Mouse (Mus musculus) intestine, postnatal 0 days (tissue): ENCODE measurements around the gene Pde1a. TPM values are rescaled to one million over a fixed set of nuclear protein-coding genes. Genes with fewer than 3 reads are reported as not detected.
"Not testable (repeated sequence)": the region's sequence is repeated elsewhere in the genome, so short reads cannot be mapped to it uniquely, and the experiment has no call there.

ENCODE experiments used
- ATAC-seq: fragments of 200-750 bp; cut with Nextera tagmentation; 2 replicates; pipeline ENCODE4 v1.8.0; 2017; ENCODE audit warnings: mild to moderate bottlenecking, moderate TSS enrichment, moderate library complexity
- H3K27ac ChIP-seq: fragments of 300-500 bp; sonication (generic); 2 replicates; pipeline ENCODE4 v1.5.1; 2014; ENCODE audit warnings: mild to moderate bottlenecking, low read depth, low read length, moderate library complexity
- H3K27me3 ChIP-seq: fragments of 300-500 bp; sonication (generic); replicated peaks from 2 replicates; pipeline ENCODE4 v1.6.1; 2014; ENCODE audit warnings: low read length, mixed read lengths; ENCODE audit not compliant: control insufficient read depth, insufficient read depth
- H3K36me3 ChIP-seq: fragments of 300-500 bp; sonication (generic); 2 replicates; pipeline ENCODE4 v1.6.1; 2014; ENCODE audit warnings: mild to moderate bottlenecking, moderate library complexity; ENCODE audit not compliant: control insufficient read depth, insufficient read depth
- H3K4me1 ChIP-seq: fragments of 300-500 bp; sonication (generic); replicated peaks from 2 replicates; pipeline ENCODE4 v1.6.1; 2014; ENCODE audit warnings: antibody characterized with exemption, low read length, mixed read lengths; ENCODE audit not compliant: control insufficient read depth, insufficient read depth
- H3K4me2 ChIP-seq: fragments of 300-500 bp; sonication (generic); replicated peaks from 2 replicates; pipeline ENCODE4 v1.6.1; 2014; ENCODE audit warnings: low read depth, mild to moderate bottlenecking, moderate library complexity
- H3K4me3 ChIP-seq: fragments of 300-500 bp; sonication (generic); 2 replicates; pipeline ENCODE4 v1.5.1; 2014; ENCODE audit warnings: low read depth, low read length
- H3K9ac ChIP-seq: fragments of 300-500 bp; sonication (generic); 2 replicates; pipeline ENCODE4 v1.6.1; 2014; ENCODE audit warnings: mild to moderate bottlenecking, low read depth, low read length
- H3K9me3 ChIP-seq: fragments of 300-500 bp; sonication (generic); 2 replicates; pipeline ENCODE4 v1.6.1; 2016; ENCODE audit warnings: mixed run types; ENCODE audit not compliant: control insufficient read depth
- CTCF ChIP-seq: sonication (generic); IDR thresholded peaks from 2 replicates; pipeline ENCODE4 v1.5.1; 2016; ENCODE audit warnings: low read depth, mild to moderate bottlenecking, control low read depth, antibody characterized with exemption, moderate library complexity
- WGBS: fragments of 180-500 bp; shearing (Covaris S2); extraction: QIAGEN DNeasy Blood & Tissue Kit; methylation state at CpG from one replicate; pipeline ENCODE4 v1.1.7; 2014; 5-methylcytosine and 5-hydroxymethylcytosine counted together
- polyA plus RNA-seq: library from polyadenylated mRNA; unstranded; fragments of >200 nt; fragmentation: Nextera tagmentation; extraction: Ambion mirVana; gene quantifications from 2 replicates; pipeline ENCODE4 v1.2.1, GENCODE M21; 2015

Gene Pde1a
- polyA plus RNA-seq, 1 experiment from 2014 or later: 14.5 TPM

DNA sequence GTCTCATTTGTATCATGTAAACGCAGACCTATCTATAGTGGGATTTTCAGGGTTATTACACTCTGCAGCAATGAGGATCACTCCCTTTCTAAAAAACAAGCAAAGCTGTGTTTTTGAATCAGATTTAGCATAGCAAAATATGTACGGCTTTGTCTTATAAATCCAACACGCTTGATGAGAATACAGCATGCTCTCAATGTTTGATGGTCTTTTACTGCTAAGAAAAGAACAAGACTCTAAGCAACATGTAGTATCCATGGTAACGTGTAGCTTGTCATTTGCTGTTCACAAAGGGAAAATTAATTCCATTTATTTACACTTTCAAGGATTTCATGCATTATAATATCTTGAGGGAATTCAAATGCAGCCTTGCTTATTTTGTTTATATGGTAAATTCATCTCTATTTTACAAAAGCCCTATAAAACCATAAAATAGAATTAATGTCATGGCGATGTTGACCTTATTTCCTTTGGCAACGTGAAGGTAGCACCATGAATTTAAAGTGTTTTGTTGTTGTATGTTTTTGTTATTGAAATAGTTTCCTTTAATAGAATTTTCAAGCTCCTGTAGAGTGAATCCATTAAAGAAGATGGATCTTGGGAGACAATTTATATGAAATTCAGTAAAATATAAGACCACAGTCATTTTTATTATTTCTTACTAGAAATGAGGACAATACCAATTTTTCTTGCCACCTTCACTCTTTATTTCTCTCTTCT lies 245.5 kb downstream of the Pde1a start:
- TF ChIP-seq CTCF: no peak
- Histone ChIP-seq H3K4me2 (no peak overlapping the region), H3K27ac (no peak overlapping the region), H3K36me3 (no peaks in the 10 kb centered on the region), H3K9me3 (no peaks in the 10 kb centered on the region), H3K27me3 (no peaks in the 10 kb centered on the region), H3K4me1 (no peaks in the 10 kb centered on the region), H3K9ac (no peak overlapping the region), H3K4me3 (no peak overlapping the region)
- no peak for ATAC-seq
- WGBS: 84% methylated on average over 6 of the region's 6 CpGs

- no peaks in the 10 kb centered on the region for H3K9me3 ChIP-seq
- ATAC-seq: no peak
- H3K4me3 ChIP-seq: no peak overlapping the region
- 40% methylated on average over 4 of the region's 4 CpGs for WGBS
- H3K27me3 ChIP-seq: no peaks in the 10 kb centered on the region
- H3K27ac ChIP-seq: no peak overlapping the region
- H3K4me2 ChIP-seq: no peak overlapping the region
- TF ChIP-seq CTCF: no peak
- no peaks in the 10 kb centered on the region for H3K4me1 ChIP-seq
- H3K9ac ChIP-seq: no peak overlapping the region
- no peaks in the 10 kb centered on the region for H3K36me3 ChIP-seq
Observed at GRCm38 (mm10) chr2:79883210-79883609, 246.0 kb downstream of the Pde1a start.

- Histone ChIP-seq H3K4me2 (no peak overlapping the region), H3K36me3 (no peaks in the 10 kb centered on the region), H3K4me1 (no peaks in the 10 kb centered on the region), H3K27ac (no peak overlapping the region), H3K9ac (no peak overlapping the region), H3K9me3 (no peaks in the 10 kb centered on the region), H3K4me3 (no peak overlapping the region), H3K27me3 (no peaks in the 10 kb centered on the region)
- 41% methylated on average over 9 of the region's 9 CpGs for WGBS
- no peak for ATAC-seq
- peak; percentile 84 for TF ChIP-seq CTCF
Observed at GRCm38 (mm10) chr2:79865275-79865999, 263.8 kb downstream of the Pde1a start.

DNA sequence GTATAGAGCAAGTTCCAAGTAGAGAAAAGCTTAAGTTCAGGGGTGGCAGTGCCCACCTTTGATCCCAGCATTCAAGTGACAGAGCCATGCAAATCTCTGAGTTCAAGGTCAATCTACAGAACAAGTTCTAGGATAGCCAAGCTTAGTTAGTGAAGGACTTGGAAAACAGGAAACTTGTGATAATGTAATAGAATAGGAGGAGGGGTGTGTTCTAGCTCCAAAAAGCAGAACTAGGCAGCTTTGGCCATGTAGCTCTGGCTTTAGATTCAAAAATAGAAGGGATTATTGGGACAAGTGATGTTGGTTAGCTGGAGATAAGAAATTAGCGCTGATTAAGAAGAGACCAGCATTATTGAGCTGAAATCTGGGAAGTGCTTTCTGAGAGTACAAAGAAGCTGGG lies 272.4 kb downstream of the Pde1a start:
- Histone ChIP-seq H3K9ac (no peak overlapping the region), H3K4me3 (no peak overlapping the region), H3K27ac (no peak overlapping the region), H3K4me2 (no peak overlapping the region), H3K27me3 (no peaks in the 10 kb centered on the region), H3K4me1 (no peaks in the 10 kb centered on the region), H3K9me3 (no peaks in the 10 kb centered on the region), H3K36me3 (no peaks in the 10 kb centered on the region)
- no peak for ATAC-seq
- 95% methylated on average over 1 of the region's 1 CpGs for WGBS
- no peak for TF ChIP-seq CTCF

DNA sequence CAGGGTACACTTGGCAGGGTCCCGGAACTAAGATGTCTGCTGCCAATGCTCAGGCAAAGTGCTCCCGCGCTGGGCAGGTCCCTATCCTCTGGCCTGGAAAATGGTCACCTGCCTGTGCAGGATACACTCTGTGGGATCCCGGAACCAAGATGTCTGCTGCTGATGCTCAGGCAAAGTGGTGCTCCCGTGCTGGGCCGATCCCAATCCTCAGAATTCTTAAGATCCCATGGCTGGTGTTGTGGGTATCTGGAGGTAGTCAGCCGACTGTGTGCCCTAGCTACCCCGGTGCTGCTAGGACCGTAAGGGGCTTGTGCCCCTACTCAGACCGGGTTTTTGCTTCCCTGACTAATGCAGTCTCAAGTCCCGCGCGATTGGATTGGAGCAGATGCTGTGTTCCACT lies 281.9 kb downstream of the Pde1a start:
- H3K9ac ChIP-seq, H3K4me1 ChIP-seq, ATAC-seq, H3K36me3 ChIP-seq, H3K9me3 ChIP-seq, H3K4me2 ChIP-seq, H3K27ac ChIP-seq, H3K4me3 ChIP-seq, H3K27me3 ChIP-seq: not testable (repeated sequence)
- 88% methylated on average over 13 of the region's 13 CpGs for WGBS

DNA sequence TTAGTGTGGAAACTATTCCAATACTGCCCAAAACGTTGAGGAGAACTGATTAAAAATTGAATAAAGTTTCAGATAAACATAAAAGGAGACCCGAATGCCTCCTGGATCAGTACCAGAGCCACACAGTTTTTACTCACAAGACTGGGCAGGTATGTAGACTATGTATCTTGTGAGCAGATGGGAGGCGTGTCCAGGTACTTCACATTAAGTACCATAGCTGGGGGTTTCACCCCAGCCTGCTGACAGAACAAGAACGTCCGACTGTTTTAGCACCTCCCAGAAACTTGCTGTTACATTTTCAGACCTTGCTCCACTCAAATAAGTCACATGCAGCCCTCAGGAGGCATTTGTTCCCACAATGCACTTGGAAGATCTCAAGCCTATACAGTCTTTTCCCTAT lies 289.7 kb downstream of the Pde1a start:
- Histone ChIP-seq H3K4me1 (no peaks in the 10 kb centered on the region), H3K4me2 (no peak overlapping the region), H3K27ac (no peak overlapping the region), H3K9me3 (no peaks in the 10 kb centered on the region), H3K4me3 (no peak overlapping the region), H3K27me3 (no peaks in the 10 kb centered on the region), H3K36me3 (no peaks in the 10 kb centered on the region), H3K9ac (no peak overlapping the region)
- TF ChIP-seq CTCF: no peak
- ATAC-seq: no peak
- WGBS: 48% methylated on average over 5 of the region's 5 CpGs
